Mouse (Mus musculus) midbrain, embryonic 10.5 days (tissue): ENCODE data around the gene Hist1h3e. TPM values are rescaled to one million over a fixed set of nuclear protein-coding genes. Genes with fewer than 3 reads are reported as not detected.
"Not testable (repeated sequence)": the region's sequence is repeated elsewhere in the genome, so short reads cannot be mapped to it uniquely, and the experiment has no call there.

Experiments
- DNase-seq: peaks from one replicate; pipeline ENCODE4 v3.0.0-alpha.2; 2017; ENCODE audit warnings: low spot score
- H3K27ac ChIP-seq: fragments of 300-500 bp; sonication (generic); replicated peaks from 2 replicates; pipeline ENCODE4 v1.5.1; 2016; ENCODE audit warnings: mild to moderate bottlenecking
- H3K27me3 ChIP-seq: fragments of 300-500 bp; sonication (generic); 2 replicates; pipeline ENCODE4 v1.6.1; 2016; ENCODE audit warnings: low read depth, mild to moderate bottlenecking; ENCODE audit not compliant: poor library complexity, severe bottlenecking
- H3K36me3 ChIP-seq: fragments of 300-500 bp; sonication (generic); 2 replicates; pipeline ENCODE4 v1.6.1; 2016; ENCODE audit warnings: mild to moderate bottlenecking, moderate library complexity
- H3K4me1 ChIP-seq: fragments of 300-500 bp; sonication (generic); 2 replicates; pipeline ENCODE4 v1.6.1; 2016
- H3K4me3 ChIP-seq: fragments of 300-500 bp; sonication (generic); 2 replicates; pipeline ENCODE4 v1.5.1; 2016; ENCODE audit warnings: mild to moderate bottlenecking, moderate library complexity
- H3K9me3 ChIP-seq: fragments of 300-500 bp; sonication (generic); replicated peaks from 2 replicates; pipeline ENCODE4 v1.6.1; 2016; ENCODE audit warnings: mild to moderate bottlenecking
- WGBS: fragments of 180-500 bp; shearing (Covaris S2); methylation state at CpG from one replicate; pipeline ENCODE4 v1.1.7; 2016; 5-methylcytosine and 5-hydroxymethylcytosine counted together
- polyA plus RNA-seq: library from polyadenylated mRNA; unstranded; fragments of >200 nt; fragmentation: Nextera tagmentation; extraction: Ambion mirVana; gene quantifications from 2 replicates; pipeline ENCODE4 v1.2.1, GENCODE M21; 2016

The Hist1h3e gene
- polyA plus RNA-seq: 5.1 and 7.2 TPM in 2 replicates

- under 1% methylated on average over 62 of the region's 67 CpGs for WGBS
- not testable (repeated sequence) for H3K4me1 ChIP-seq, H3K36me3 ChIP-seq, H3K9me3 ChIP-seq, H3K27me3 ChIP-seq
- Histone ChIP-seq H3K27ac (peak within 1 kb of the TSS; percentile 97), H3K4me3 (peak within 1 kb of the TSS; percentile 52)
- DNase-seq: peak; percentile 94
Measured at GRCm38 (mm10) chr13:23561883-23562659, at the start of gene Hist1h3e. Hist1h3e (minus strand) TSS chr13:23562369.

DNA sequence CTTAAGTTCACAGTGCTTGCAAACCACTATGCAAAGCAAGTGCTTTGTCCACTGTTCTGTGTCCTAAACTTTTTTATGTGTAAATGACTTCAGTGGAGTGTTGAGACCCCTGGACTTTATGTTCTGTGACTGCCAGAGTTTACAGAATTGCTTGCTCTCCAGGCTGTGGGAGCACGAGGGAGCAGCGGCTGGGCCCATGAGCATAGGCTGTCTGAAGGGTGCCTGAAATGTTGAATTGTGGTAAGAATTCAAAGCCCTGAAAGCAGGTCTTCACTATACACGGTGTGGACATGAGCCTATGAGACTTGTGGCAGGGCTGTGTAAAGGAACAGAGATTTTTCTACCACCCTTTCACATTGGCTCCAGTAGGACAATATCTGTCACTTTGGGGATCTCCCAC, 49.5 kb upstream of the Hist1h3e start:
- Histone ChIP-seq H3K27ac (no peak overlapping the region), H3K36me3 (no peaks in the 10 kb centered on the region), H3K27me3 (no peaks in the 10 kb centered on the region), H3K4me1 (no peaks in the 10 kb centered on the region), H3K9me3 (no peaks in the 10 kb centered on the region), H3K4me3 (no peak overlapping the region)
- no peak for DNase-seq
- WGBS: 89% methylated on average over 3 of the region's 3 CpGs

DNA sequence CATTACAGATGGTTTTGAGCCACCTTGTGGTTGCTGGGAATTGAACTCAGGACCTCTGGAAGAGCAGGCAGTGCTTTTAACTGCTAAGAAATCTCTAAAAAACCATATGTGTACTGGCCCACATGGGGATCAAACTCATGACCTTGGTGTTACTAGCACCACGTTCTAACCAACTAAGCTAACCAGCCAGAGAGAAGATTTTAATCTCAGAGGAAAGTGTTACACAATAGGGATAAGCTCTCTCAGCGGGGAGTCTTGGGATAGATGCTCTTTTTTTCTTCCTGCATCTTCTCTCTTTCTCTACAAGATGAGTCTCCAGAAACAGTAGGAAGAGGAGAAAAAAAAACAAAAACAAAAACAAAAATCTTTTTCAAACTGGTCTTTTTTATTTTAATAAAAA, 48.2 kb upstream of the Hist1h3e start:
- no peak overlapping the region for H3K4me3 ChIP-seq
- WGBS: 72% methylated on average over 2 of the region's 2 CpGs
- no peak overlapping the region for H3K27ac ChIP-seq
- H3K9me3 ChIP-seq: no peaks in the 10 kb centered on the region
- no peaks in the 10 kb centered on the region for H3K36me3 ChIP-seq
- no peak for DNase-seq
- H3K27me3 ChIP-seq: no peaks in the 10 kb centered on the region
- no peaks in the 10 kb centered on the region for H3K4me1 ChIP-seq

- Histone ChIP-seq H3K9me3 (no peaks in the 10 kb centered on the region), H3K36me3 (no peaks in the 10 kb centered on the region), H3K27ac (no peak overlapping the region), H3K27me3 (no peaks in the 10 kb centered on the region), H3K4me3 (no peak overlapping the region), H3K4me1 (no peaks in the 10 kb centered on the region)
- no peak for DNase-seq
Measured at GRCm38 (mm10) chr13:23609844-23610243, 47.7 kb upstream of the Hist1h3e start.

- no peak for DNase-seq
- H3K4me1 ChIP-seq: no peaks in the 10 kb centered on the region
- WGBS: 89% methylated on average over 4 of the region's 4 CpGs
Measured at GRCm38 (mm10) chr13:23609209-23609608, 47.0 kb upstream of the Hist1h3e start.

GRCm38 (mm10) chr13:23605052-23605451, 42.9 kb upstream of the Hist1h3e start:
- H3K27ac ChIP-seq: no peak overlapping the region
- DNase-seq: no peak
- WGBS: 87% methylated on average over 3 of the region's 3 CpGs
- no peaks in the 10 kb centered on the region for H3K9me3 ChIP-seq
- H3K4me1 ChIP-seq: no peaks in the 10 kb centered on the region
- H3K36me3 ChIP-seq: no peaks in the 10 kb centered on the region
- H3K27me3 ChIP-seq: no peaks in the 10 kb centered on the region
- no peak overlapping the region for H3K4me3 ChIP-seq

More at GRCm38 (mm10) chr13:23609209-23609608, 47.0 kb upstream of the Hist1h3e start:
- H3K36me3 ChIP-seq: no peaks in the 10 kb centered on the region
- H3K27ac ChIP-seq: no peak overlapping the region
- H3K9me3 ChIP-seq: no peaks in the 10 kb centered on the region
- no peaks in the 10 kb centered on the region for H3K27me3 ChIP-seq
- no peak overlapping the region for H3K4me3 ChIP-seq

DNA sequence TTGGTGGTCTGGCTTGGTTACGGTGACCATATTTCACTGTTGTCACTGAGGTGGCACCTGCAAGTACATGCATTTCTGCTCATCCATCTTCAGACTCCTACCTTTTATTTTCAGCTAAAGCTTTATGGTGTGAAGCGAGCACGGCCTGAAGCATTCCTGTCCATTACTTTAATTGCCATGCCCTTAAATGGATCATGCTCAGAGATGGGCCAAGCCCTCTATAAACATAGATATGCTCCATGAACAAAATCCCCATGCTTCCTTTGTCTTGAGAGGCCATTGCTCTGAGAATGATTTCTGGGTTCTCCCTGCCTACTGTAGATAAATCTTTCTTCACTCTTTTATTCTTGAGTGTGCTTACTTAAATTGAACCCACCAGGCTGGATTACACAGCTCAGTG, 42.3 kb upstream of the Hist1h3e start:
- H3K27me3 ChIP-seq: no peaks in the 10 kb centered on the region
- no peak overlapping the region for H3K4me3 ChIP-seq
- 96% methylated on average over 3 of the region's 3 CpGs for WGBS
- no peaks in the 10 kb centered on the region for H3K4me1 ChIP-seq
- H3K27ac ChIP-seq: no peak overlapping the region
- no peak for DNase-seq
- H3K9me3 ChIP-seq: no peaks in the 10 kb centered on the region
- H3K36me3 ChIP-seq: no peaks in the 10 kb centered on the region

GRCm38 (mm10) chr13:23603182-23603699, 41.1 kb upstream of the Hist1h3e start:
- no peaks in the 10 kb centered on the region for H3K36me3 ChIP-seq
- H3K27me3 ChIP-seq: no peaks in the 10 kb centered on the region
- DNase-seq: no peak
- H3K4me3 ChIP-seq: no peak overlapping the region
- no peaks in the 10 kb centered on the region for H3K9me3 ChIP-seq
- WGBS: 89% methylated on average over 7 of the region's 7 CpGs
- H3K4me1 ChIP-seq: no peaks in the 10 kb centered on the region
- H3K27ac ChIP-seq: no peak overlapping the region

- 9% methylated on average over 9 of the region's 9 CpGs for WGBS
- Histone ChIP-seq H3K9me3 (no peaks in the 10 kb centered on the region), H3K4me3 (no peak overlapping the region)
Measured at GRCm38 (mm10) chr13:23597957-23598356, 35.8 kb upstream of the Hist1h3e start.

DNA sequence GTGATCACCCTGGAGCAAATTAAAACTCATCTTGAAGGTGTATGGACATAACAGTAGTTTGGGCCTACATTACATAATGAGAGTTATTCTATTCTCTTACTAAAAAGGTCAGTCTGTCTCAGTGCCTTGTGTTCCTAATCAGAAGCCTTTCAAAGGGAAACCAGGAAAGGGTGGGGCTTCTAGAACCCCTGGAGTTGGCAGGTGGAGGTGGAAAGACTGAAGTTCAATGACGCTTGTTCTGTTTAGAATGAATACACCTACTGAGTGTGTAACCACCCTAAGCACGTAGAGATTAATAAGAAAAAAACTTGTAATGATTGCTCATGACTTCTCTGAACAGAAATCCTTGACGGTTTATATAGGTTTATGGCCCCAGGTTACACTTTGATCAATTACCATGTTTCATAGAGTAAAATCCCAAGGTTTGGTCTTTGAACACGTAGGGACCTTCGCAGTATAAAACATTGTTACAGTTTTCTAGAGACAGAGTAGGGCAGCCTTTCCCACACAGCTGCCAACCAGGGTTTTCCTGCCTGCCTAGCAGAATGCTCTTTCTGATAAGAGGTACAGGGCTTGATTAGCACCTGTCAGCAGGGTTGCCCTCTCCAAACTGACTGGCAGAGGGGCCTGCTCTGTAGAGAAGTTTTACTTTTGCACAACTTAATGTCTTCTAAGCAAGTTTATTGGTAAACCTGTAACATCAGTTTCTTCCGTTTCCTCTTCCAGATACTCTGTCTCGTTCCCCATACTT, 33.6 kb upstream of the Hist1h3e start:
- no peaks in the 10 kb centered on the region for H3K4me1 ChIP-seq
- DNase-seq: no peak
- H3K4me3 ChIP-seq: no peak overlapping the region
- 89% methylated on average over 7 of the region's 7 CpGs for WGBS
- no peak overlapping the region for H3K27ac ChIP-seq
- no peaks in the 10 kb centered on the region for H3K27me3 ChIP-seq
- H3K9me3 ChIP-seq: no peaks in the 10 kb centered on the region; the same call in 1 of the 2 replicates
- H3K36me3 ChIP-seq: no peaks in the 10 kb centered on the region

More at GRCm38 (mm10) chr13:23597957-23598356, 35.8 kb upstream of the Hist1h3e start:
- peak; percentile 74 for DNase-seq
- Histone ChIP-seq H3K36me3 (no peaks in the 10 kb centered on the region), H3K4me1 (no peaks in the 10 kb centered on the region), H3K27me3 (no peaks in the 10 kb centered on the region), H3K27ac (no peak overlapping the region)

- WGBS: 78% methylated on average over 2 of the region's 2 CpGs
- Histone ChIP-seq H3K36me3 (no peaks in the 10 kb centered on the region), H3K4me1 (no peaks in the 10 kb centered on the region)
Measured at GRCm38 (mm10) chr13:23595185-23595584, 33.0 kb upstream of the Hist1h3e start.

DNA sequence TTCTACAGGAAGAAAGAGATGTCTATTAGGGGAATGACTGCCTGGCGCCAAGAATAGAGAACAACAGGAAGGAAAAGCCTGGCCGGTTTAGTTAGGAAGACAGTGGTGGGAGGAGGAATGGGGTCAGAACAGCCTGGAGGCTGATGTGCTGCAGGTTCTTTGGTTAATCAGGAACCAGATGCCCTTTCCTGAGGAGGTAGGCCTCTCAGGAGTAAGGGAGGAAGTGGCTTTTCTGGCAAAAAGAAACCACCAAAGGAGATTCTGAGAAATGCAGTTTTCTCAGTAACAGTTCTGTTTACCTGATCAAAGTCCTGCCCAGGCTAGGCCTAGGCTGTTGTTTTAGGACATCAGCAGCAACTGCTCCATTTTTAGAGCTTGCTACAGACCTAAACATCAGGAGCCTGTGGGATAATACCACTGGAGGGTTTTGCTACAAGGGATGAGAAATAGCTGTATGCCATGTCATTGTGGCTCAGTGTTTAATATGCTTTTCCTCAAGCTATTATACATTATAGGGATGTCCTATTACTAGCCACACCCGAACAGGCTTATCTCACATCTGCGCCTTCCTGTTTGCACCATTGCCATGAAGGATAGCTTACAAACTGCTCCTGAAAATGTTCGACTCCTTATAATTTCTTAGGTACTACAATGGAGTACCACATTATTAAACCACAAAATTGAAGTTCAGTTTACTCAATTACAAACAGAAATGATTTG, 31.0 kb upstream of the Hist1h3e start:
- Histone ChIP-seq H3K36me3 (no peaks in the 10 kb centered on the region), H3K4me1 (no peaks in the 10 kb centered on the region), H3K27ac (no peak overlapping the region), H3K9me3 (no peaks in the 10 kb centered on the region; the same call in 1 of the 2 replicates), H3K4me3 (no peak overlapping the region), H3K27me3 (no peaks in the 10 kb centered on the region)
- DNase-seq: no peak
- WGBS: 84% methylated on average over 5 of the region's 5 CpGs

More at GRCm38 (mm10) chr13:23595185-23595584, 33.0 kb upstream of the Hist1h3e start:
- Histone ChIP-seq H3K27ac (no peak overlapping the region), H3K27me3 (no peaks in the 10 kb centered on the region), H3K9me3 (no peaks in the 10 kb centered on the region; the same call in 1 of the 2 replicates), H3K4me3 (no peak overlapping the region)
- no peak for DNase-seq
